Mouse (Mus musculus) mouse trophoblast stem cell (cell line): Measurements from ENCODE around the gene Cd300lf.

Experiments used
- in situ Hi-C, 2 experiments: fragments of 300-500 bp; cut with MseI, MboI; formaldehyde crosslinking; loops; 2 replicates in 1 of 2; 3 replicates in 1 of 2; pipeline ENCODE4 v1.15.1; 2025

Gene Cd300lf

DNA sequence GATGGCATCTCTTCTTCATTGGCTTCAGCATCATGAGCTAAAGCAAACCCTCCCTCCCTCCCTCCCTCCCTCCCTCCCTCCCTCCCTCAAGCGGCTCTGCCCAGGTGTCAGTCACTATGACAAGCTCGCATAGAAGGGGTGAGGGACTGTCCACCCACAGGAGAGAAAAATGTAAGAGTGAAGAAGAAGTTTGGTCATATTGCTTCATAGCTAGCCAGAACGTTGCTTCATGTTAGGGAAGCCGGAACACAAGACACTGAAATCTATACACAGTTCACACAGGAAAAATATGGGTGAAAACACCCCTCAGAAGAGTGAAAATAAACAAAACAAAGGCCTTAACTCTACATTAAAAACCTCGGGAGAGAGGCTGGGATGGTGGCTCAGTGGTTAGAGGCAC lies 23.5 kb downstream of the Cd300lf start:
- in situ Hi-C loops, result no loop called here

DNA sequence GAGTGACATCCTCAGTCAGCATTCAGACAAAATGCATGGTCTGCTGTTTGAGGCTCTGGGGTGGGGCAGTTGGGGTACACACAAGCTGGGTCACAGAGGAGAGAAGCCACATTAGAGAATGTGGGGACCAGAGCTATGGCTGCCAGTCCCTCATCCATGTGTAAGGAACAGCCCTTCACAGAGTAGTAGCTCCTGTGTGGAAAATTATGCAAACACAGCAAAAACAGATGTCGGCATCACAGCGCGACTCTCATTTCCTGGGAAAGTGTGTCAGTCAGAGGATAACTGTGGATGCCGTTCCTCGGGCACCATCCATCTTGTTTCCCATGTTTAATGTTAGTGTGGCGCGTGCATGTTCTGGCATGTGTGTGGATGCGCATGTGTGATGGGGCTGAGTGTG lies 25.6 kb downstream of the Cd300lf start:
- in situ Hi-C loops, result no loop called here

DNA sequence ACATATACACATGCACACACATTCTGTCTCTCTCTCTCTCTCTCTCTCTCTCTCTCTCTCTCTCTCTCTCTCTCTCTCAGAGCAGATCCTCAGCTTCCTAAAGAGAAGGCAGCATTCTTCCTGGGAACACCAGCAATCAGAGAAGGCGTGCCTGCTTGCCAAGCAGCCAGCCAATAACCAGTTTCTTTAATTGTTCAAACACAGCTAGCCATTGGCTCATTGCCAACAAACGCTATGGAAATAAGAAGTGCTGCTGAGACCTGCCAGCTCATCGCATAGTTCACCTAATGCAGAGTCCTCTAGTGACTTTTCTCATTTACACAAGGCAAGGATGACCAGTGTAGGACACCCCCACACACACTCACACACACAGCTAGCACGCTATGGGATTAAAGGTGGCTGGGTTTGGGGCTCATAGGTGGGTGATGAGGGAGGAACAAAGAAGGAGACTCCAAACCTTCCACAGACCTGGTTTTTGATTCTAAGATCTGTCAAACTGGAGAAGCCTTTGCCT lies 26.3 kb downstream of the Cd300lf start:
- in situ Hi-C loops, result no loop called here

DNA sequence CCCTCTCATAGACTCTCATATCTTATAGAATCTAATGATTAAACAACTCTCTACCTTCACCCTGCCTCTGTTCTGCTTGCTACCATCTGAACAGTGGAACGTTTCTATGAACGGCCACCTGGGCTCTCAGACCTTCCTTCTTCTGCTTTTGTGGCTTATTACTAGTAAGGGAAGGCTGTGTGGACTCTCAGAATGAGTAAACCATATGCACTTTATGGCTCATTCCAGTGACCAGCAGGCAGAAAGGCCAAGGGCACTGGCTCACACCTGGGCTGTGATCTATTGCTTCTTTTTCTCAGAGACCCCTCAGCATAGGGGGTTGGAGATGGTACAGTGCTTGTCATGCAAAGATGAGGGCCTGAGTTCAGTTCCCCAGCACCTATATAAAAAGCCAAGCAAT lies 27.2 kb downstream of the Cd300lf start:
- in situ Hi-C loops, result no loop called here

DNA sequence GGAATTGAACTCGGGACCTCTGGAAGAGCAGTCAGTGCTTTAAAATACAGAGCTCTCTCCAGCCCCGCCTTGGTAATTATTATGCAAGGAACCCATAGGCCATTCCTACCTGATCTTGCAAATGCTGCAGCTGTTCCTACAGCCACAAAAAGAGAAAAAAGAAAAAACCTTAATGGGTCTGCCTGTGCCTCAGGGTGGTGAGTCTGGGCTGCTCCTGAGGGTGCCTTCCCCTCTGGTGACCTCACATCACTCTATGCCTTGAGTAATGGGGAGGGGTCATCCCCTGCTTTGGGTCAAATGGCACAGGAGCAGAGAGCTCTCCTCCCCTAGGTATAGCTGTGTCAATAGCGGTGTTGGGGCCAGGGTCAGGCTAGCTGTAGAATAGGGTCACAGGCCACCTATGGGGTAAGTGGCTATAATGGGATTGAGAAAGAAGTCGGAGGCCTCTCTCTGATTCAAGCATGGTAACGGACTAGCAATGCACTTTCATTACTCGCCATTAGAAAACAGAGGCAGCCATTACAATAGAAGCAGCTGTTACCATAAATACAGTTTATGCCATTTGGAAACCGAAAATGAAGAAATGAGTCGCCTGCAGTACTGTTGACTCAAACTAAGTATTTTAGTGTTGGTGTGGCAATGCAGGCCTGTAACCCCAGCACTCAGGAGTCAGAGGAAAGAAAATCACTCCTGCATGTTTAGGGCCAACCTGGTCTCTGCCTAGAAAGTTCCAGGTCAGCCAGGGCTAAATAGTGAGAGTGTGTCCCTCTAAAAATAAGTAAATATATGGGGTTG lies 28.8 kb downstream of the Cd300lf start:
- in situ Hi-C loops, result no loop called here

DNA sequence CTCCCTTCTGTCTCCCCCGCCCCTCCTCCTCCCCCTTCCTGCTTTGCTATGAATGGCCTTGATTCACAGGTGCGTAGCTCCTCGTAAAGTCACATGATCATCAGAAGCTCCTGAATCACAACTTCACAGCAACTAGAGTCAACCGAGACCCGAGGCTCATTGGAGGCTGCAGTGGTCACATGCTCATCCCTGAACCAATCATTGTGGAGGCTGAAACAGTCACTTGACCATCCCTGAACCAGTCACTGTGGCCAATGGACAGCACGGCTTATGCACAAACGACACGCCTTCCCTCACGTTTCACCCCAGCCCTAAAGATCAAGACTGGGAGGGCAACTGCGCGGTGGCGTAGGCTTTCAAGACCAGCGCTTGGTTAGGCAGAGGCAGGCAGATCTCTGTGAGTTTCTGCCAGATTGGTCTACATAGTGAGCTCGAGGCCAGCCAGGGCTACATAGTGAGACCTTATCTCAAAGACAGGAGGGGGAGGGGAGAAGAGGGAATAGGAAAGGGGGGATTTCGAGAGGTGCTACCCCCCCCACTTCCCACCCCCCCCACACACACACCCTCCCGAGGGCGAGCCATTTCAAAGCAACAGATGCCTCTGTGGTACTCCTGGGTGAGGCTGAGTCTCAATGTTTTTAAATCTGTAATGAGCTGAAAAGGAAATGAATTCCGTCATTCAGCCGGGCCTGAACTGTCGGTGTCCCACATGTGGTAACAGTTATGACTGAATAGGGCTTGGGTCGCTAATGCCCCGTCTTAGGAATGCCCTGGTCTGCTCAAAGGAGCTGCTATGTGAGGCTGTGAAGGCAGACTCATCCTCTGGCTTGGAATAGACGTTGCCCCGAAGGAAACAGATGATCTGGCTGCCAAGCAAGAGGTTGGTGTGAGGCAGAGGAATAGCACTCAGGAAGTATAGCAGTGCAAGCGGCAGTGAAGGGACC lies 30.1 kb downstream of the Cd300lf start:
- in situ Hi-C loops, result no loop called here

DNA sequence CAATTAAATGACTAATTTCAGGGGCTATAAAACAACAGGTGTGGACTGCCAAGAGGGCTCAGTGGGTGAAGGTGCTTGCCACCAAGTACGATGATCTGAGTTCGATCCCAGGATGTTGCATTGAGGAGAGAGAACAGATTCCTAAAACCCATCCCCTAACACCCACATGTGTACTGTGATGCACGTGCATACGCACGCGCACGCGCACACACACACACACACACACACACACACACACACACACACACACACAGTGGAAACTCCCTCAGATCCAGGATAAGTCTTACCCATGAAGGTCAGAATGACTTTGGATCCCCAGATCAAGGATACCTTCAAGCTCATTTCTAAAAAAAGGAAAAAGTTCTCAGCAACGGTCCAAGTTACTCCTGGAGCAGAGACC lies 31.7 kb downstream of the Cd300lf start:
- in situ Hi-C loops, result no loop called here

DNA sequence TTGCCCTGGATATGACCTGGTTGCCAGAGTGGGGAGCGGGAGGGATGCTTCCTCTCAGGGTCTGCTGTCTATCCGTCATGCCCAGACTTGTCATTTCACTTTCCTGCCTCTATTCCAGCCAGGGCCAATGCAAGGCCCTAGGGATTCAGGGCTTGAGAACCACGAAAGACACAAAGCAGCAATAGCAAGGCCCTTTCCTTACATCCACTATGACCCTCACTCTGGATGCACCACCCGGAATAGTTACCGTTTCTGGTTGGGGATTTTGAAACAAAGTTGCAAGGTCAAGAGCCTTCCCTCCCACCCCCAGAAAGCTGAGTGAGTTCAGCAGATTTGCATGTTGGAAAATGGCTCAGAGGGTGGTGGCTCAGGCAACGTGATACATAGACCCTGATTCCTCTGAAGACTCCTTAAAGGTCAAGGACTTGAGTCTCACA lies 32.2 kb downstream of the Cd300lf start:
- in situ Hi-C loops, result no loop called here

DNA sequence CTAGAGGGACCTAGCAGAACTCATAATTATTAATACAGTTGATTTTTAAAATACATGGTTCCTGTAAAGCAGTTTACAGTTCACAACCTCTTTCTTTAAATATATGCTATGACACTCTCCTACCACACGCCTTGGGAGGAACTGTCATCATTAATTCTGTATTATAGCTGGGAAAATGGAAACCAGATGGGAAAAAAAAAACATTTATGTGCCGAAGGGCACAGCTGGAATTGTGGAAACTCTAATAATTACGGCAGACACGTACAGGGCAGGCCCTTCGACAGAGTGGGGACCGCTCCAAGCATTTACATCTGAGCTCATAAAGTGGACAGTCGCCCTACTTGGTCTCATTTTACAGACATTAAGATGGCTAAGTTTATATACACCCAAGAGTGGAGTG lies 33.1 kb downstream of the Cd300lf start:
- in situ Hi-C loops, result no loop called here

DNA sequence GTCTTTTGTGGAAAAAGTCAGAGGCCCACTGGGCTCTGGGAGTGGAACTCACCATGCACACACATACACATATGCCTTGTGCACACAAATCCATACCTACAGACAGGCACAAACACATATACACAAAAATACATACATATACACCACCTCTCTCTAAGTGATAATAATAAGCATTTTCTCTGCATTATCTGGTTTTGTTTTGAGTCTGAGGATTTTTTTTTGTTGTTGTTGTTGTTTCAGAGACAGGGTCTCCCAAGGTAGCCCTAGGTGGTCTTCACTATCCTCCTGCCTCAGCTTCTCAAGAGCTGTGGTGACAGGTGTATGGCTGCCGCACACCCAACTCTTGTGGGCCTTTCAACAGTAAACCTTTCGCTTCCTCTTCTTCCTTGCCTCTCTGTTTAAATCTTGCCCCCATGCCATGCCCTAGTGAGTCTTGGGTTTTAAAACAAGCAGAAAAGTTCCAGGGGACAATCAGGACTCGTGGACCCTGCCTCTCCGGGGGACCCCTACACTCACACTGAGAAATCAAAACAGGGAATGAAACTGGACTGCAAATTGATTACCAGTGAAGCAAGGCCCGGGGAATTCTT lies 33.7 kb downstream of the Cd300lf start:
- in situ Hi-C loops, result no loop called here

DNA sequence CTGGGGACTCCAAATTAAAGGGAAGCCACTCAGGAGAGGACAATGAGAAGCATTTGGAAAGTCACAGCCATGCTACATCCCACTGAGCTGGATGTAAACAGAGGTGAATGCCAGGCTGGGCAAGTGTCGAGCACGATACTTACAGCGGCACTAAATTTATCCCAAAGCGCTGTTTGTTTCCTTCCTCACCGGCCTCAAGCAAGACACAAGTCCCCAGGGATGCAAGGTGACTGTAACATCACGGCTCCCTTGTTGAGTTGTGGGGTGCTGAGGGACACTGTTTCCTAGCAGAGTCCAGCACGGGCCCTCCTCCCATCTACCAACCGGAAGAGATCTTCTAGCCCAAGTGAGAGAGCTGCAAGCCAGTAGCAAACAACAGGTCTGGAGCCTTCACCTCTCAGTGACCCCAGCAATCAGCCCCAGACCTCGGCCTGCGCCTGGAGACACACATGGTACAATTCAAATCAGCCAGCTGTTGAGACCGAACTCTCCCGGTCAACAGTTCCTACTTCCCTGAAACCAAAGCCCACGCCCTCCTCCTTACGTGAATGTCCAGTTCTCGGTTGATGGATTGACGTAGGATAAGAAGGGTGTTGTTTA lies 34.5 kb downstream of the Cd300lf start:
- in situ Hi-C loops, result no loop called here

DNA sequence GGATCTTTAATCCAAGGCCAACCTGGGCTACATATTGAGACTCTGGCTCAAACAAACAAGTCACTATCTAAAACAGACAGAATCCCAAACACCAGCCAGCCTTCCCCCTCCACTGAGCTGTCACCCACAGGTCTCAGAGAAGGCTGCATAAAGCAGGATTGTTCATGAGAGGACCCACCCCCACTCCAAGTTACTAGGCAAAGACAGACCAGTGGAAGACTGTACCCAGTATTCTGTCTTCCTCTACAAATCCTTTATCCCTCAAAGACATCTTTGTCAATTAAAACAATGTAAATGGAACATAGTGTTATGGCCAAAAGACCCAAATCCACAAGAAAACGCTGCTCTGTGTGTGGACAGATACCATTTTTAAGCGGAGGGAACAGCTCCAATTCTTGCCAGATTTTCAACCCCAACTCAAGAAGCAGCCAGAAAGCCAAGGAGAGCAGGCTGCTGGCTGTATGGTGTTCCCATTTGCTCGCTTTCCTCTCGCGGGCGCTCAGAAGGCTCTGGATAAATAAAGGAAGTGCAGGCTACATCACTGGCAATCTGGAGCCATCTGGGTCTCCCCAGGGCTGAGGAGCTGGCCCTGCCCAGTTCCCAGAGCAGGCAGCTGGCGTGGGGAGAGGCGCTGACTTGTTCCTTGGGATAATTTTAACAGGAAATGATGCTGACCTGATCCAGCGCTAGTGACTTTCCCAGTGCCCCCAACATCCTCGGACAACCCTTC lies 35.4 kb downstream of the Cd300lf start:
- in situ Hi-C loops, result no loop called here

DNA sequence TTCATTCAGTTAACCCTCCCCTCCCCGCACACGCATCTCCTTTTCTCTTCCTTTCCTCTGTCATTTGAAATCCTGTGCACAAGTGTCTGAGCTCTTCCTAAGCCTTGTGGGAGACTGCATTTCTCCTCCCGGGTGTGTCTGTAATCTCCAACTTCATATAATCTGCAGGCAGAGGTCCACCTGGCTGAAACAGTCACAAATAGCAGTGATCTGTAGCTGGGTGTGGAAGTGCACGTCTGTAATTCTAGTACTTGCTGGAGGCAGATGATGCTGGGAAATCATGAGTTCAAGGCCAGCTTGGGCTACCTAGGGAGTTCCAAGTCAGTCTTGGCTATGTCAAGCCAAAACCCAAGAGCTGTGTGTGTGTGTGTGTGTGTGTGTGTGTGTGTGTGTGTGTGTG lies 41.7 kb downstream of the Cd300lf start:
- in situ Hi-C loops, result loop anchor here in 1 of 2 experiments (5.0 kb wide), 1 partner anchor 60 kb away; no protein-coding TSS in a partner anchor

DNA sequence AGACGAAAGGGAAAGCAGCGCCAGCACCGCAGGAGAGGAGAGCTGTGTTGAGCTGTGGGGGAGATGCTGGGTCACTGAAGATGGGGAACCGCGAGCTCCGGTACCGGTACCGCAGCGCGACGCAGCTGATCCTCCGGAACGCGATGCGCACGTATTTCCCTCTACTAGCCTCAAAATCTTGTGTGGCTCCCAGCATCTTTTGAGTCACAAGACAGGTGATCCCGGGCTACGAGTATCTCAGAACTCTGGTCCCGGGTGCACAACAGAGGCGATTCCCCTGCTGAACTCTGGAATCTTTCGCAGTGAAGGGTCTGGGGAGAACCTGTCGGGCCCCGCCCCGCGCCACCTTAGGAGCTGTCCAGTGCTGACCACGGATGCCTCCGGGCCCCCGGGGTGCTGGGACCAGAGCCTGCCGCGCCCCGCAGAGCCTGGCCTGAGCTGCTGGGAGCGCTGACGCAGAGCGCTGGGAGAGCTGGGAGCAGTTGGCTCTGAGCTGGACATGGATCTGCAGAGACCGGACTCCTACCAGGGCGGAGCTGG lies 42.4 kb downstream of the Cd300lf start, which contains the start of gene Rab37:
Gene Rab37 (plus strand): TSS at position 70 of the 540 bp plus-strand sequence.
- in situ Hi-C loops, result loop anchor here in 1 of 2 experiments (5.0 kb wide), 1 partner anchor 61 kb away; no protein-coding TSS in a partner anchor

DNA sequence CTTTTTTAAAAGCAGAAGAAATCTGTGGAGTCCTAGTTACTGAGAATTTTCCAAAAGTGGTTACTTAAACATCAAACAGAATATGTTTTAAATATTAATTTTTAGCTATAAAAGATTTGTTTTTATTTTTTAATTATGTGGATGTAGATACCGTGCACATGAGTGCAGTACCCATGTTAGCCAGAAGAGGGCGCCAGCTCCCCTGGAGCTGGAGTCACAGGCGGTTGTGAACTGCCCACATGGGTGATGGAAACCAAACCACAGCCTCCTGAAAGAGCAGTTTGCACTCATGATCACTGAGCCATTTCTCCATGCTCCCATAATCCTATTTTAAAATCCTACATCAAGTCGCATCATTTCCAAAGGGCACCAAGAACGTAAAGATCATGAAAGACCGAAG lies 43.9 kb downstream of the Cd300lf start:
- in situ Hi-C loops, result loop anchor here in 1 of 2 experiments (5.0 kb wide), 1 partner anchor 62 kb away; no protein-coding TSS in a partner anchor

DNA sequence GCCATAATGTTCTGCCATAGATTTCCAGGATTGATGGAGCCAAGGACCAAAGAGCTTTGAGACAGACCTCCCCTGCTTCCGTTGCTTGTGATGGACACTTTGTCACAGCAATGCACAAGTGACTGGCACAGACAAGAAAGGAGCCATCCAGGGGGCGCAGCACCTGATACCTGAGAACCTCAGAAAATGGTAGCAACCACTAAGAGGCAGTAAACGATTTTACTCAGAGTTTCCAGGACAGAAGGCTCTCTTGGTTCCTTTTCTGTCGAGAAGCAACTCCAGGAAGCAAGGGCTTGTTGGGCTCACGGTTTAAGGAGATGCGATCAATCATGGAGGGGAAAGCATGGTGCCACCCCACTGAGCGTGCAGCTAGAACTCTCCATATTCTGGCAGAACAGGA lies 47.6 kb downstream of the Cd300lf start:
- in situ Hi-C loops, result no loop called here

DNA sequence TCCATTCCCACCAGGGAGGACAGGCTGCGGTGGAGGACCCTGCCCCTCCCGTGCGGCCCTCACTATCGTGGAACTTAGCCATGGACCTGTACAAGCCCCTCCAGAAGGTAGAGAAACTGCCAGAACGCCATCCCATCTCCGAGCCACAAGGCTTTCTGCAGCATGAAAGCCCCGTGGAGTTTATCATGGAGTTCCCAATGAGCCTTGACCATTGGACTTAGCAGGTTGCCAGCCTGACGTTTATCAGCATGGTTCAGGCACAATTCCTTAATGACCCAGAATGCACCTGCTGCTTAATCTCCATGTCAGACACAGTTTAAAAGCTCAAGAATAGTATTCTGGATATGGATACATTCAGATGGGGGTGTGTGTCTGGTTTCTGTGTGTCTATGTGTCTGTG lies 48.7 kb downstream of the Cd300lf start:
- in situ Hi-C loops, result no loop called here

DNA sequence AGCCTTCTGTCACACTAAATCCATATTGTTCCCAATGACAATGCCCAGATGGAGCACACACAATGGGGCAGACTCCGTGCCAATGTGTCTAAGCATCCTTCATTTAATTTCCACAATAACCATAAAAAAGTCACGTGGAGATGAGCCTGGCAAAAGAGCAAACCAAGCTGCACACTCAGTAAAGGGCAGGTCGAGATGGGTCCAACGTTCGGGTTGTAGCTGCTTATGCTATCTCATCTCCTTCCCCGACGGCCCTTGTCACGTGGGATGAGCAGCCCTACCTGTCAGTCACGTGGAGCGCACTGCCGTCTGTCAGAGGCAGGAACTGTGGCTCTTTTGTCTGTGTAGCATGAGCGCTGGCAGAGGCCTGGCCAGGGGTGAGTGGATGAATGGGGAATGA lies 49.2 kb downstream of the Cd300lf start:
- in situ Hi-C loops, result loop anchor here in 1 of 2 experiments (5.0 kb wide), 1 partner anchor 68 kb away; no protein-coding TSS in a partner anchor

DNA sequence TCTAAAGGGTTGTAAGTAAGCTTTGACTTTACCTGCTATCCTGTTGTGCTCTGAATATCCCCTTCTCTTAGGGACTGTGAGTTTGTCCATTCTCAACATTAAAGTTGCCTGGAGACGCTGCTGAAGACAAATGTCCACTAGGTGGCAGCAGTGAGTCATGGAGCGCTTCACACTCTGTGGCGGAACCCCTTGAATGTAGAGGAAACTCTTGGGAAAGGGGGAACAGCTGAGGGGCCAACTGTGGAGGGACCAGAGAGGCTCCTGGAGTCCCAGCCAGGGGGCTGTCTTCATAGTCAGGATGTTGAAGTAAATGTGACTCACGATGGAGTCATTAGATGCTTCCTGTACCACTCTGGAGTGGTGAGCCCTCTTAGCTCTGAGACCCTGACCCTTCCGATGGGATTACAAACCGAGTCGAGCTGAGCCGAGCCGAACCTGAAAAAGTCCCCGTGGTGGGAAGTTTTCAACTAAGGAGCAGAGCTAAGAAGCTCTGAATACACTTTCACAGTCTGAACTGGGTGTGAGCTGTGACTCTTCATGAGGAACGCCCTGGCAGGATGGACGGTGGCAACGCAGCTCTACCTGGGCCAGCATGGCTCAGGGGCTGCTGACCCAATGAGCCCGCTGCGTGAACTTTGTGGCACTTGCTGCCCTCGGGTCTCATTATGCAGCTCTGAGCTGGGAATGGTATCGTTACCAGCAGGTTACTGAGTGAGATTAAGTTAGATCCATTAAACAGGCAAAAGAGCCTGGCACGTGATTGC lies 50.2 kb downstream of the Cd300lf start:
- in situ Hi-C loops, result loop anchor here in 1 of 2 experiments (5.0 kb wide), 1 partner anchor 69 kb away; no protein-coding TSS in a partner anchor
